Mouse (Mus musculus) ovary, postnatal 36 days (tissue): ENCODE data around the gene Xrcc3.
A peak's percentile ranks its signal among the peaks of the same experiment; 100 is the strongest.

ENCODE experiments used
- DNase-seq: peaks from one replicate; pipeline ENCODE4 v3.0.0; 2022; ENCODE audit warnings: low spot score, mixed read lengths

Xrcc3 gene

GRCm38 (mm10) chr12:111774156-111774555 lies 39.5 kb downstream of the Xrcc3 start:
- no peak for DNase-seq

DNA sequence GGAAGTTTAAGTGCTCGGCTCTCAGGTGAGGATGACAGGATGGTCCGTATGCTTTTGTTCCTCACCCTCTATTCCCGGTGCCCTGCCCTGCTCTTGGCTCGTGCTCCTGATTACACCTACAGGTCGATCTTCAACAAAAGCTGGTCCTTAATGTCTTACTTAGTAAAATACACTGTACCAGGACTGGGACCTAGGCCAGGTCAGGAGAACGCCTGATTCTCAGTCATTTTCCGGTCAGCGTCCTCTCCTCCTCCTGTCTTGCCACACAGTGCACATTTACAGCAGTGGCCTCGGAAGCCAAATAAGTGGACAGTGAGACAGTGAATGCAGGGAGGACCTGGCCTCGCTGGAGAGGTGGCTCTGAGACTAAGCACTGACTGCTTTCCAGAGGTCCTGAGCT lies 43.0 kb downstream of the Xrcc3 start:
- no peak for DNase-seq

DNA sequence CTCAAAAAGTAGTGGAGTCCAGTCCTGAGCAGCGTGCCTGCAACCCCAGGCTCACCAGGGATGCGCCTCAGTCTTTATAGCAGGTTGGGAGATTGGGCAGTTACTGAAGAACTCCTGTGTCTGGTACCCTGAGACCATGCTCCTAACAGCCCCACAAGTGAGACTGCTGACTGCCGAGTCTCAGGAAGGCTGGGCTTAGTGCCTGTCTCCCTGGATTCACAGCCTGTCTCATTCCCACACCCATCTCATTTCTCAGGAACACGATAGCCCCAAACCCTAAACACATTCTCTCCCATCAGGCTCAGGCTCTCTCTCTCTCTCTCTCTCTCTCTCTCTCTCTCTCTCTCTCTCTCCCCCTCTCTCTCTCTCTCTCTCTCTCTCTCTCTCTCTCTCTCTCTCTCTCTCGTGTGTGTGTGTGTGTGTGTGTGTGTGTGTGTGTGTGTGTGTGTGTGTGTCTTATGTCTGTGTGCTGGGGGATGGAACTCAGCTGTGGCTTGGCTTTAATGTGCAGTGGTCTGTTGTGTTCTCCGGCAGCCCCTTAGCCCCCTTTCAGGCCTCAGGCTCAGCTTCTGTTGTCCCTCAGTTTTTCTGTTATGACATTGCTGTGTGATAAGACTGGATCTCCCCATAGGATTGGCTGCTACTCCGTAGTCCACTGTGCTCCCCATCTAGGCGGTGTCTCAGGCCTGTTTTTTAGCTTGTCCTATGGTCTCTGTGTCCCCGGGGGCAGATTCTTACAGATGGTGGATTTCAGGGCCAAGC lies 43.7 kb downstream of the Xrcc3 start:
- DNase-seq: no peak

DNA sequence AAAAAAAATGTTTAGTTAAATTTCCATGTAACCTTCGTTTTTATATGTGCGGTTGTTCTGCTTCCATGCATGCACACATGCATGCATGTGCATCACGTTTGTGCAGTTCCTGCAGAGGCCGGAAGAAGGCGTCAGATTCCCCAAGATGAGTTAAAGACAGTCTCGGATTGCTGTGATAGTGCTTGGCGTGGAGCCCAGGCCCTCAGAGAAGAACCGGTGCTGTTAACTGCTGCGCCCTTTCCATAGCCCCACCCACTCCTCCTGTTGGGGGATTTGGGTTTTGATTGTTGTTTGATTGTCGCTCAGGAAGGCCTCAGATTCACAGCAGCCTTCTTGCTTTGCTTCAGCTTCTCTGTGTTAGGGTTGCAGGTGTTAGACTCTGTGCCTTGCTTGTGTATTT lies 44.4 kb downstream of the Xrcc3 start:
- peak; percentile 47 for DNase-seq

DNA sequence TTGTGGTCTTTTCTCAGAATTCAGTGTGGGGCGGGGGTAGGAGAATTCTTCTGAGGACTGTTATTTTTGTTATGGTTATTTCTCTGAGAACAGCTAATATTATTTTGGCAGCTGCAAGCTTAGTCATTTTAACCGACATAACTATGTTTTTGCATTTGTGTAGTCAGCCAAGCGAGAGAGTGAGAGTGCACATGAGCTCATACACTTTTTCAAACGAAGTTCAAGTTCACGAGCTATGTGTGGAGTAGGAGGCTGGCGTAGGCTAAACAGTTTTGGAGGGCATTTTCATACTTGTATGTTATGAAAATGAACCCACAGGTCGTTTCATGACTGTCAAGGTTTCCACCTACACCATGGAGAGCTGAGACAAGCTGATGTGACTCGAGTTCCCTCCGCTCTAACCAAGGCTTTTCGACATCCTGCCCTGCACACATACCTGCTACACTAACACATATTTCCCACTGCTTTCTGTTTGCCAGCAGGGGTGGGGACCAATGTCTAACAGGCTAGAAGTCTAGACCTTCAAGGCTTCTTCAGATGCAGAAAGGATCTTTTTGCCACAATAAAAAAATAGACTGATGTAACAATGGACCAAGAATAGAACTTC lies 45.2 kb downstream of the Xrcc3 start:
- no peak for DNase-seq

DNA sequence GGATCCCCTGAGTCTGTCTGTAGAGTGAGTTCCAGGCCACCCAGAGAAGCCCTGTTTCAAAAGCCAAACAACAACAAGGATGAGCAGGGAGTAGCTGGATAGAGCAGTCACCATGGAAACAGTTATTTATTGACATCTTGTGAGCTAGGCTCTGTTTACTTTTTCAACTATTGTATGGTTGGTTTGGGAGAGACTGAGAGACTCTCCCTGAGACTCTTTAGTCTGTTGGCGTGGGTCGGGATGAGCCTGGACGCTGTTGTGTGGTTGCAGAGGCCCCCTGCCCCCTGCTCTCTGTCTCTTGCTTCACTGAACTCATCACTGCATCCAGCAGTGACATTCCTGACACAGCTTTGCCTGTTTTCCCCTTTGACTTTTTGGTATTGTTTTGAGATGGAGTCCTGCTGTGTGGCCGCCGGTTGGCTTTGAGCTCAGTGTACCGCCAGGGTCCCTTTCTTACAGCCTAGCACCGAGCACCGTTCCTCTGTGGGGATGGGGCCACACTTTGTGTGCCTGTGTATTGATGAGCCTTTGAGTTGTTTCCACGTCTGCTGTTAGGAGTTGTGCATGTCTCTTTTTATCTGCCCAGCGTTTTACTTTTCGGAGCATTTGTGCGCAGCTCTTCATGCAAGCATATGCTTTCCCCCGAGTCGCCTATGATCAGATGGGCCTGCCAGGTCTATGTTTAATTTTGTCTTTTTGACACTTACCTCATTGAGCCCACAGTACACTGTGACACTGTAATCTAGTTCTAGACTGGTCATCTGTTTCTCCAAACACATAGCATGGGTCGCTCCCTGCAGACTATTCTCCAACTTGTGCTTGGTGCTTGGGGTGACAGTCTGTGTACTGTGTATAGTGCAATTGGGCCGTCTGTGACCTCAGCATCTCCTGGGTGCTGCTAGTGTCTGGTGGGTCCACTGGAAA lies 47.1 kb downstream of the Xrcc3 start:
- no peak for DNase-seq

- DNase-seq: no peak
Observed at GRCm38 (mm10) chr12:111762620-111763280, 50.9 kb downstream of the Xrcc3 start.

- DNase-seq: no peak
Observed at GRCm38 (mm10) chr12:111760306-111760908, 53.3 kb downstream of the Xrcc3 start.

DNA sequence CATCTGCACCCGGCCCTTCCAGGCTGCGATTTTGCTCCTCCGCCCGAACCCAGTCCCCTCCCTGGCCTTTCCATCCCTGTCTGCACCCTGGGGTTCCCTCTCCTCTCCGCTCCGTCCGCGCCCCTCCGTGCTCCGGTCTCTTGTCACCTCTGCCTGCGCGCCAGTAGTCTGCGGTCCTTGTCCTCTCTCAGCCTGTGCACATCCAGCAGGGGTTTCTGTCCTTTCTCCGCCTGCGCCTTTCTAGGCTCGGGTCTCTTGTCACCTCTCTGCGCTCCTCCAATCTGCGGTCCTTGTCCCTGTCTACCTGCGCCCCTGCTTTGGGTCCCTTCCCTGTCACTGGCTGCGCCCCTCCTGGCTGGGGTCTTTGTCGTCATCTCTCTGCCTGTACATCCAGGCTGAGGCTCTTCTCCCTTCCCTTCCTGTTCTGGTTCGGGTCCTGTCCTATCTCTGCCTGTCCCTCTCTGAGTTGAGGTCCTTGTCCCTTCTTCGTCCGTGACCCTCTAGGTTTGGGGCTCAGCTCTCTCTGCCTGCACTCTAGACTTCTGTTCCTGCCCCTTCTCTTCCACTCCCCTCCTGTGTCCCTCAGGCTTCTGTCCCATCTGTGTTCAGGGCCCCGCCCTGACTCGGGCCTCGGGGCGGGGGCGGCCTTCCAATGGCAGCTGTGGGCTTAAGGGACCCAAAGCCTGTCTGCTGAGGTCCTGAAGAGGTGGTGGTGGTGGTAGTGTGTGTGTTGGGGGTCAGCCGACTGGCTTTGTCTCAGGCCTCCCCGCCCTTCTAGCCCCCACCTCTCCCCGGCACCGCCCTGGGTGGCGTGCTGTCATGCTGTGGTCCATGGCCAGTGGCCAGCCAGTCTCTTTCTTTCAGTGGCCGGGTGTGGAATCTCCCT lies 54.3 kb downstream of the Xrcc3 start:
- DNase-seq: peak; percentile 50

DNA sequence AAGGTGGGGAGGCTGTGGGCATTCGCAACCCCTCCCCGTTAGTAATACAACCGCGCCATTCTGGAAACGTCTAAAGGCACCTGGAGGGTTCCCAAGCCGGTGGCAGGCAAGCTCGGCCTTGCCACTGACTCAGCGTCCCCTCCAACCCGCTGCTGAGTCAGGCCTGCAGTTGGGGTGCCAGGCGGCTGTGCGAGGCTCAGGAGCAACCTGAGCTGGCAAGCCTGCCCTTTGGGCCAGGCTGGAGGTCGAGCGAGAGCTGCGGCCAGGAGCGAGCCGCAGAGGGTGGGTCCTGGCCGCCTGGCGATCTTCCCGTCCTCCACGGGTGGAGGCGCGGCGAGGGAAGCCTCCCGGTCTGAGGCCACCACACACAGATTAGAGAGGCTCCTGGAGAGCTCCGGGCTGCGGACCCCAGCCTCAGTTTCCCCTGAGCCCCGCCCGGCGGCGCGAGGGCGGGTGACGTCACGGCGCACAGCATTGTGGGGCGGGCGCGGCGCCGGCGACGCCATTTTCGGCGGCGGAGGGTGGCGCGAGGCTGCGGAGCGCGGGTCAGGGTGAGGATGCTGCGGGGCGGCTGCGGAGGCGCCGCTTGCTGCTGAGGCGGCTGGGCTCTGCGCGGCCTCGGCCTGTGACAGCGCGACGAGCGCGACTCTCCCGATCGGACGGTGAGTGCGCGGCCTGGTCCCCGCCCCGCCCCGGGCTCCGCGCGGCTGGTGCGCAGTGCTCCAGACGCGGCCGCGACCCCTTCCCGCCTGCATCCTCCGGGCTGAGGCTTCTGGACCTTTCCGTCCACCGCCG lies 55.1 kb downstream of the Xrcc3 start, which contains the start of gene Klc1:
Gene Klc1, plus strand, starts transcription at position 469 of the 795 bp plus-strand sequence.
- peak; percentile 80 for DNase-seq

DNA sequence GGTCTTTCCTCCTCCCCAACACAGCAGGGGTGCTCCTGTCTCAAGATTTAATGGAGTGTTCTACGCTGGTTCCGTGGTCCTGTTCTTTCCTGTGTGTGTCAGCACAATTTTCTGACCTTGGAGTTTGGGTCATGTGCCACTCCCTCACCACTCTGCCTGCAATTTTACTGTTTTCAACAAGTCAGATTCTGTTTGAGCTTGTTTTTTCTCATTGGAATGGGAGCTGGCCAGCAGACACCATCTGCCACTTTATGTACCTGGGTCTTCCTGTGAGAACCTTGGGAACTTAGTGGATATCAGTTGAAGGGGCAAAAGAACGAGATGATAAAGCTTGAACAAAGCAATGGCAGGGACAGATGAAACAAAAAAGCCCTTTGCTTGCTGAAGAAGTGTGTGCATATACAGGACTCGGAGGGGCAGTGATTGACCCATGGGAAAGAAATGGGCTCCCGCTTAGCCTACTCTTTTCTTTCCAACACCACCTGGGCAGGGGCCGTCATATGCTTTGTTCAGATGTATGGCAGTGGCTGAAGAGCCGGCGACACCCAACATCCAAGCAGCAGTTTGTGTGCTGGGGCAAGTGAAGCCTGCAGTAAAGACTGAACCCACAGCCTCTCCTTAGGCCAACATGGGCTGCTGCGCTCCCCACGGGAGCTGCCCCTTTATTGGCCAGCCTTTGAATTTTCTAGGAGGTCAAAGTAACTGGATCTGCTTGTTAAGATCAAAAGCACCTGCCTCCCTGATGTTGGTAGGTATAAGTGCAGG lies 55.9 kb downstream of the Xrcc3 start:
- no peak for DNase-seq

GRCm38 (mm10) chr12:111756698-111757082 lies 57.0 kb downstream of the Xrcc3 start:
- no peak for DNase-seq

- DNase-seq: no peak
Observed at GRCm38 (mm10) chr12:111756082-111756697, 57.5 kb downstream of the Xrcc3 start.

GRCm38 (mm10) chr12:111755231-111755630 lies 58.4 kb downstream of the Xrcc3 start:
- no peak for DNase-seq

DNA sequence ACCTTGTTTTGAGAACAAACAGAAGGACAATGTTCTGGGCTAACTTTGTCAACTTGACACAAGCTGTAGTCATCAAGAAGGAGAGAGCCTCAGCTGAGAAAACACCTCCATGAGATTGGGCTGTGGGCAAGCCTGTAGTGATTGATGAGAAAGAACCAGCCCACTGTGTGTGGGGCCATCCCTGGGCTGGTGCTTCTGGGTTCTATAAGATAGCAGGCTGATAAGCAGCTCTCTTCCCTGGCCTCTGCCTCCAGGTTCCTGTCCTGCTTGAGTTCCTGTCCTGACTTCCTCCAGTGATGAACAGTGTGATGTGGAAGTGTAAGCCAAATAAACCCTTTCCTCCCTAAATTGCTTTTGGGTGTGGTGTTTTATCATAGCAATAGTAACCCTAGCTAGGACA lies 59.0 kb downstream of the Xrcc3 start:
- no peak for DNase-seq

DNA sequence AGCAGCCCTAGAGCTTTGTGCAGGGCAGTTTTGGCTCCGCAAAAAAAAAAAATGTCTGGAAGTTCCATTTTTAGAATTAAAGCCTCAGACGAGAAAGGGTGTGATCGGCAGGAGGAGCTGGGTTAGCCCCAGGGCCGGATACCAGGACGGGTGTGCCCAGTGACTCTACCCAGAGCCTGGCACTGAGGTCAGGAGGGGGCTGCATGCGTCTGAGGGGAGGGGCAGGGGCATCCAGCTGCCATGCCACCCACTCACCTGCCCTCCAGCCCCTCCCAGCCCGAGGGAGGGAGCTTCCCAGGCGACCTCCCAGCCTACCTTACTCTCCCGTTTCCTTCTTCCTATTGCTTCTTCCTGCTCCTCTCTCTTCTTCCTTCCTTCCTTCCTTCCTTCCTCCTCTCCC lies 60.3 kb downstream of the Xrcc3 start:
- no peak for DNase-seq
